Mouse (Mus musculus): ENCODE measurements around the gene 9630041A04Rik. TPM values are rescaled to one million over a fixed set of nuclear protein-coding genes. Genes with fewer than 3 reads are reported as not detected.
A peak's percentile ranks its signal among the peaks of the same experiment; 100 is the strongest.

The 9630041A04Rik gene
- polyA plus RNA-seq, 1 experiment from 2014 or later = not detected

- DNase-seq (ENCODE audit: low spot score) (no peak), ATAC-seq (replicated peaks; ENCODE audit: low FRiP score, low read depth) (no peak)
- Histone ChIP-seq H3K36me3 (ENCODE audit: insufficient read depth, low read length) (no peaks in the 10 kb centered on the region), H3K27ac (no peak overlapping the region), H3K4me2 (ENCODE audit: low read length) (no peak overlapping the region), H3K9me3 (replicated peaks; ENCODE audit: low read length) (no peaks in the 10 kb centered on the region), H3K9ac (ENCODE audit: low read depth, low read length) (no peak overlapping the region), H3K27me3 (ENCODE audit: insufficient read depth, low read length) (no peaks in the 10 kb centered on the region), H3K4me1 (replicated peaks; ENCODE audit: insufficient read depth, low read length) (no peaks in the 10 kb centered on the region), H3K4me3 (replicated peaks; ENCODE audit: low read depth, low read length) (no peak overlapping the region)
- WGBS = 80% methylated on average over 6 of the region's 6 CpGs
- TF ChIP-seq CTCF (IDR thresholded peaks at IDR 0.05; ENCODE audit: low read depth) = no peak
Measured at GRCm38 (mm10) chr9:101845691-101846090, 15.9 kb upstream of the 9630041A04Rik start.

- 23% methylated on average over 12 of the region's 12 CpGs for WGBS
- Histone ChIP-seq H3K4me3 (replicated peaks; ENCODE audit: low read depth, low read length) (no peak overlapping the region), H3K9me3 (replicated peaks; ENCODE audit: low read length) (no peaks in the 10 kb centered on the region), H3K4me1 (replicated peaks; ENCODE audit: insufficient read depth, low read length) (no peaks in the 10 kb centered on the region), H3K27me3 (ENCODE audit: insufficient read depth, low read length) (no peaks in the 10 kb centered on the region), H3K36me3 (ENCODE audit: insufficient read depth, low read length) (no peaks in the 10 kb centered on the region), H3K4me2 (ENCODE audit: low read length) (peak overlapping the region; percentile 34; the same call in 1 of the 2 replicates), H3K27ac (no peak overlapping the region), H3K9ac (ENCODE audit: low read depth, low read length) (no peak overlapping the region)
- no peak for TF ChIP-seq CTCF (IDR thresholded peaks at IDR 0.05; ENCODE audit: low read depth)
- ATAC-seq (replicated peaks; ENCODE audit: low FRiP score, low read depth) (no peak; the same call in none of the 2 replicates), DNase-seq (ENCODE audit: low spot score) (peak; percentile 73)
Measured at GRCm38 (mm10) chr9:101862481-101863065, 932 bp downstream of the 9630041A04Rik start.

- H3K4me2 ChIP-seq (ENCODE audit: low read length) = no peak overlapping the region; the same call in 1 of the 2 replicates
- no peak for ATAC-seq (replicated peaks; ENCODE audit: low FRiP score, low read depth)
- TF ChIP-seq CTCF (IDR thresholded peaks at IDR 0.05; ENCODE audit: low read depth) = no peak
- no peaks in the 10 kb centered on the region for H3K4me1 ChIP-seq (replicated peaks; ENCODE audit: insufficient read depth, low read length)
- H3K27me3 ChIP-seq (ENCODE audit: insufficient read depth, low read length) = no peaks in the 10 kb centered on the region
- H3K4me3 ChIP-seq (replicated peaks; ENCODE audit: low read depth, low read length) = no peak overlapping the region
- DNase-seq (ENCODE audit: low spot score) = peak; percentile 2
- H3K27ac ChIP-seq = no peak overlapping the region
- H3K9ac ChIP-seq (ENCODE audit: low read depth, low read length) = no peak overlapping the region
- H3K9me3 ChIP-seq (replicated peaks; ENCODE audit: low read length) = no peaks in the 10 kb centered on the region
- no peaks in the 10 kb centered on the region for H3K36me3 ChIP-seq (ENCODE audit: insufficient read depth, low read length)
- WGBS = 60% methylated on average over 5 of the region's 5 CpGs
Measured at GRCm38 (mm10) chr9:101863130-101863529, 1.5 kb downstream of the 9630041A04Rik start.

- H3K27me3 ChIP-seq (ENCODE audit: insufficient read depth, low read length) = no peaks in the 10 kb centered on the region
- H3K9ac ChIP-seq (ENCODE audit: low read depth, low read length) = no peak overlapping the region
- ATAC-seq (replicated peaks; ENCODE audit: low FRiP score, low read depth) (no peak), DNase-seq (ENCODE audit: low spot score) (no peak)
- 91% methylated on average over 6 of the region's 6 CpGs for WGBS
- H3K4me2 ChIP-seq (ENCODE audit: low read length) = no peak overlapping the region
- no peak overlapping the region for H3K4me3 ChIP-seq (replicated peaks; ENCODE audit: low read depth, low read length)
- no peak overlapping the region for H3K27ac ChIP-seq
- H3K36me3 ChIP-seq (ENCODE audit: insufficient read depth, low read length) = no peaks in the 10 kb centered on the region
- no peaks in the 10 kb centered on the region for H3K4me1 ChIP-seq (replicated peaks; ENCODE audit: insufficient read depth, low read length)
- TF ChIP-seq CTCF (IDR thresholded peaks at IDR 0.05; ENCODE audit: low read depth) = no peak
- H3K9me3 ChIP-seq (replicated peaks; ENCODE audit: low read length) = no peaks in the 10 kb centered on the region
Measured at GRCm38 (mm10) chr9:101868593-101868992, 7.0 kb downstream of the 9630041A04Rik start.

- H3K9me3 ChIP-seq (replicated peaks; ENCODE audit: low read length) = no peaks in the 10 kb centered on the region
- H3K36me3 ChIP-seq (ENCODE audit: insufficient read depth, low read length) = no peaks in the 10 kb centered on the region
- DNase-seq (ENCODE audit: low spot score) (peak; percentile 33), ATAC-seq (replicated peaks; ENCODE audit: low FRiP score, low read depth) (no peak)
- H3K4me1 ChIP-seq (replicated peaks; ENCODE audit: insufficient read depth, low read length) = no peaks in the 10 kb centered on the region
- no peak overlapping the region for H3K4me3 ChIP-seq (replicated peaks; ENCODE audit: low read depth, low read length)
- no peak overlapping the region for H3K27ac ChIP-seq
- no peak overlapping the region for H3K4me2 ChIP-seq (ENCODE audit: low read length)
- no peak overlapping the region for H3K9ac ChIP-seq (ENCODE audit: low read depth, low read length)
- 73% methylated on average over 4 of the region's 4 CpGs for WGBS
- no peaks in the 10 kb centered on the region for H3K27me3 ChIP-seq (ENCODE audit: insufficient read depth, low read length)
- TF ChIP-seq CTCF (IDR thresholded peaks at IDR 0.05; ENCODE audit: low read depth) = no peak
Measured at GRCm38 (mm10) chr9:101870034-101870433, 8.4 kb downstream of the 9630041A04Rik start.

- Histone ChIP-seq H3K4me2 (ENCODE audit: low read length) (no peak overlapping the region), H3K27me3 (ENCODE audit: insufficient read depth, low read length) (no peaks in the 10 kb centered on the region), H3K4me3 (replicated peaks; ENCODE audit: low read depth, low read length) (no peak overlapping the region), H3K27ac (no peak overlapping the region), H3K36me3 (ENCODE audit: insufficient read depth, low read length) (no peaks in the 10 kb centered on the region), H3K9ac (ENCODE audit: low read depth, low read length) (no peak overlapping the region), H3K9me3 (replicated peaks; ENCODE audit: low read length) (no peaks in the 10 kb centered on the region), H3K4me1 (replicated peaks; ENCODE audit: insufficient read depth, low read length) (no peaks in the 10 kb centered on the region)
- 54% methylated on average over 1 of the region's 1 CpGs for WGBS
- no peak for TF ChIP-seq CTCF (IDR thresholded peaks at IDR 0.05; ENCODE audit: low read depth)
- ATAC-seq (replicated peaks; ENCODE audit: low FRiP score, low read depth) = no peak
- no peak for DNase-seq (ENCODE audit: low spot score)
Measured at GRCm38 (mm10) chr9:101875306-101875705, 13.7 kb downstream of the 9630041A04Rik start.

Measured in kidney, postnatal 0 days (tissue).